Mouse (Mus musculus): ENCODE results near the gene Trio.

DNA sequence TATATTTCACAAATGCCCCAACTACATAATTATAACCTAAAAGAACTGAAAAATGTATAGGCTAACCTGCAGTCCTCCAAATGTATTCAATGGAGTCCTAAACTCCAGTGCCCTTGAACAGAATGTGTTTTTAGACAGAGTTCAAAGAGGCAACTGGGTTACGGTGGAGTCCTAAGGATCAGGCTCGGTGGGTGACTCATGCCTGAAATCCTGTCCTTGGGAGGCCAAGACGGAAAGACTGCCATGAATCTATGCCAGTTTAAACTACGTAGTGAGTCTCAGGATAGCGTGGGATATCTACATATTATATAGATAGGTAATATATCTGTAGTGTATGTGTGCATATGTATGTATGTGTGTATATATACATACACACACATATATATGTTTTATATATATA is 234.5 kb downstream of the Trio start:
- TF ChIP-seq CTCF (IDR thresholded peaks at IDR 0.05; ENCODE audit: low read depth), result no peak
- TF ChIP-seq EP300 (optimal IDR thresholded peaks at IDR 0.05), result no peak

Data from stomach, postnatal 0 days (tissue).